Mouse (Mus musculus): Measurements from ENCODE around the gene Smchd1. TPM values are rescaled to one million over a fixed set of nuclear protein-coding genes. Genes with fewer than 3 reads are reported as not detected.

The Smchd1 gene
- polyA plus RNA-seq (2015; fragmentation: Nextera tagmentation; extraction: Ambion mirVana): 37.2 and 39.3 TPM in 2 replicates

- ATAC-seq (ENCODE audit: low read depth): peak; percentile 97
- no peaks in the 10 kb centered on the region for H3K9me3 ChIP-seq (replicated peaks)
- under 1% methylated on average over 92 of the region's 109 CpGs for WGBS (ENCODE audit: insufficient replicate concordance)
- H3K9ac ChIP-seq: peak within 1 kb of the TSS; percentile 96
- H3K27me3 ChIP-seq: no peaks in the 10 kb centered on the region
- no peaks in the 10 kb centered on the region for H3K36me3 ChIP-seq
- H3K4me2 ChIP-seq: peak within 1 kb of the TSS; percentile 84
- peak; percentile 93 for DNase-seq
- peak within 1 kb of the TSS; percentile 96 for H3K27ac ChIP-seq
- H3K4me1 ChIP-seq (replicated peaks): peaks cover 39% of the 10 kb centered on the region
- peak within 1 kb of the TSS; percentile 96 for H3K4me3 ChIP-seq (replicated peaks)
Measured at GRCm38 (mm10) chr17:71474762-71475704, at the start of gene Smchd1. TSS of gene Smchd1 (minus strand) at chr17:71475343.

- Histone ChIP-seq H3K27me3 (no peaks in the 10 kb centered on the region), H3K27ac (peak overlapping the region; percentile 76), H3K4me1 (replicated peaks) (peaks cover 13% of the 10 kb centered on the region), H3K9me3 (replicated peaks) (no peaks in the 10 kb centered on the region), H3K9ac (0 out of 2 replicates have a peak overlapping the region, but pooled peaks have one; percentile 13), H3K36me3 (peaks cover 95% of the 10 kb centered on the region), H3K4me3 (replicated peaks) (no peak overlapping the region), H3K4me2 (0 out of 2 replicates have a peak overlapping the region, but pooled peaks have one; percentile 17)
- 62% methylated on average over 11 of the region's 11 CpGs for WGBS (ENCODE audit: insufficient replicate concordance)
- peak; percentile 41 for DNase-seq
- peak; percentile 94 for ATAC-seq (ENCODE audit: low read depth)
Measured at GRCm38 (mm10) chr17:71510297-71510696, 35.2 kb upstream of the Smchd1 start.

- Histone ChIP-seq H3K4me2 (no peak overlapping the region), H3K9me3 (replicated peaks) (no peaks in the 10 kb centered on the region), H3K4me3 (replicated peaks) (no peak overlapping the region), H3K27ac (no peak overlapping the region), H3K9ac (no peak overlapping the region), H3K36me3 (peaks cover 93% of the 10 kb centered on the region), H3K4me1 (replicated peaks) (peaks cover 13% of the 10 kb centered on the region), H3K27me3 (no peaks in the 10 kb centered on the region)
- 90% methylated on average over 8 of the region's 8 CpGs for WGBS (ENCODE audit: insufficient replicate concordance)
- no peak for DNase-seq
- no peak for ATAC-seq (ENCODE audit: low read depth)
Measured at GRCm38 (mm10) chr17:71506832-71507231, 31.7 kb upstream of the Smchd1 start.

- H3K4me3 ChIP-seq (replicated peaks): no peak overlapping the region
- WGBS (ENCODE audit: insufficient replicate concordance): 80% methylated on average over 4 of the region's 4 CpGs
- H3K9me3 ChIP-seq (replicated peaks): no peaks in the 10 kb centered on the region
- H3K9ac ChIP-seq: no peak overlapping the region
- H3K4me2 ChIP-seq: no peak overlapping the region
- H3K36me3 ChIP-seq: peaks cover 63% of the 10 kb centered on the region
- no peak overlapping the region for H3K27ac ChIP-seq
- H3K4me1 ChIP-seq (replicated peaks): peaks cover 16% of the 10 kb centered on the region
- H3K27me3 ChIP-seq: no peaks in the 10 kb centered on the region
- no peak for ATAC-seq (ENCODE audit: low read depth)
- DNase-seq: no peak
Measured at GRCm38 (mm10) chr17:71495784-71496183, 20.6 kb upstream of the Smchd1 start.

- H3K27ac ChIP-seq: peak overlapping the region; percentile 83
- H3K9me3 ChIP-seq (replicated peaks): no peaks in the 10 kb centered on the region
- peak overlapping the region; percentile 29 for H3K4me2 ChIP-seq
- H3K4me1 ChIP-seq (replicated peaks): peaks cover 42% of the 10 kb centered on the region
- 49% methylated on average over 4 of the region's 4 CpGs for WGBS (ENCODE audit: insufficient replicate concordance)
- 0 out of 2 replicates have a peak overlapping the region, but pooled peaks have one; percentile 26 for H3K9ac ChIP-seq
- ATAC-seq (ENCODE audit: low read depth): no peak
- no peak for DNase-seq
- H3K36me3 ChIP-seq: peaks cover 21% of the 10 kb centered on the region
- no peaks in the 10 kb centered on the region for H3K27me3 ChIP-seq
- 0 out of 2 replicates have a peak overlapping the region, but pooled peaks have one; percentile 12 for H3K4me3 ChIP-seq (replicated peaks)
Measured at GRCm38 (mm10) chr17:71491332-71491686, 16.2 kb upstream of the Smchd1 start.

DNA sequence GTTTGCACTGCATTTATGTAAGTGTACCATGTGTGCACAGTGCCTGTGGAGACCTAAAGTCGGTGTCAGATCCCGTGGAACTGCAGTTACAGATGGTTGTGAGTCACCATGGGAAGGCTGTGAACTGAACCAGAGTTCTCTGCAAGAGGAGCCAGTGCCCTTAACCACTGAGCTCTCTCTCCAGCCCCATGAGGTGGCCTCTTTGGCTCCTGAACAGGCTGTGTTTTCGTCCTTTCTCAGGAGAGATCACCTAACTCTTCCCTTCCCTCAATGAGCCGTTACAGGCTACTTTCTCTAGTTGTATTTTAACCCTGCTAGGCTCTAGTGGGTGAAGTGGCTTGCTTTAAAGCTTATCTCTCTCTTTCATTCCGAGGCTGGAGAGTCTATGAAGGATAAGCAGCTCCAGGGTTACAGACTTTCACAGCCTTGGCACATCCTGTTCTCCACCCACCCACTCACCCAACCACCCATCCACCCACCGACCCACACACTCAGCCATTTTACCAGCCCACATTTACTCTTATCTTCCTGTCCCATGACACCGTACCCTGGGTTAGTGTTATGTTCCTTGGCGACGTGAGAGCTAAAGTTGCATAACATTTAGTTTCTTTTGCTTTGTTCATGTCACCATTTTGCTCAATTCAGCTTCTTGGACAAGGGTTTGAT lies 15.7 kb upstream of the Smchd1 start:
- H3K9ac ChIP-seq: peak overlapping the region; percentile 26; the same call in 1 of the 2 replicates
- H3K36me3 ChIP-seq: peaks cover 15% of the 10 kb centered on the region
- 18% methylated on average over 9 of the region's 9 CpGs for WGBS (ENCODE audit: insufficient replicate concordance)
- peak overlapping the region; percentile 83 for H3K27ac ChIP-seq
- DNase-seq: peak; percentile 26
- no peaks in the 10 kb centered on the region for H3K27me3 ChIP-seq
- ATAC-seq (ENCODE audit: low read depth): peak; percentile 83
- no peaks in the 10 kb centered on the region for H3K9me3 ChIP-seq (replicated peaks)
- H3K4me1 ChIP-seq (replicated peaks): peaks cover 47% of the 10 kb centered on the region
- H3K4me3 ChIP-seq (replicated peaks): 0 out of 2 replicates have a peak overlapping the region, but pooled peaks have one; percentile 12
- H3K4me2 ChIP-seq: peak overlapping the region; percentile 29

DNA sequence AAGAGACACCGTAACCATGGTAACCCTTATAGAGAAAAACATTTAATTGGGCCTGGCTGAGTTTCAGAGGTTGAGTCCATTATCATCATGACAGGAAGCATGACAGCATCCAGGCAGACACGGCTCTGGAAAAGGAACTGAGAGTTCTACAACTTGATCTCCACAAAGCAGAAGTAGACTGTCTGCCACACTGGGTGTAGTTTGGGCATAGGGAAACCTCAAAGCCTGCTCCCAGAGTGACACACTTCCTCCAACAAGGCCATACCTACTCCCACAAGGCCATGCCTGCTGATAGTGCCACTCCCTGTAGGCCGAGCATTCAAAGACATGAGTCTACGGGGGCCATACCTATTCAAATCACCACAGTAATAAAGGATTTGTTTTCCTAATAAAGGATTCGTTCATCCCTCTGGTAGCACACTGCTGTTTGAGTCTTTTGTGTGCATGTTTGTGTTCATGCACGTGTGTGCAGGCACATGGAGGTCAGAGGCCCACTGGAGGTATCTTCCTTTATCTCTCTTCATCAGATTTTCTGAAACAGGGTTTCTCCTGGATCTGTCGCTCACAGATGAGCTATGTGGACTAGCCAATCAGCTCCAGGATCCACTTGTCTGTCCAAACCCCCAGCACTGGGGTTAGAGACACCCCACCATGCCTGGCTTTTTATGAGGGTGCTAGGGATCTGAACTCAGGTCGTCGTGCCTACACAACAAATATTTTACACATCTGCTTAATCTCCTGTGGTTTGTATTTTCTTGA lies 14.7 kb upstream of the Smchd1 start:
- Histone ChIP-seq H3K4me1 (replicated peaks) (peaks cover 54% of the 10 kb centered on the region), H3K36me3 (peaks cover 6% of the 10 kb centered on the region), H3K4me2 (peak overlapping the region; percentile 6; the same call in 1 of the 2 replicates), H3K27me3 (no peaks in the 10 kb centered on the region), H3K27ac (peak overlapping the region; percentile 83), H3K9ac (no peak overlapping the region), H3K9me3 (replicated peaks) (no peaks in the 10 kb centered on the region), H3K4me3 (replicated peaks) (no peak overlapping the region)
- ATAC-seq (ENCODE audit: low read depth): peak; percentile 58
- DNase-seq: peak; percentile 33
- 49% methylated on average over 9 of the region's 9 CpGs for WGBS (ENCODE audit: insufficient replicate concordance)

GRCm38 (mm10) chr17:71486231-71486851 lies 11.2 kb upstream of the Smchd1 start:
- Histone ChIP-seq H3K9ac (peak overlapping the region; percentile 66), H3K9me3 (replicated peaks) (no peaks in the 10 kb centered on the region), H3K27ac (peak overlapping the region; percentile 64), H3K36me3 (no peaks in the 10 kb centered on the region), H3K4me1 (replicated peaks) (peaks cover 44% of the 10 kb centered on the region), H3K4me2 (peak overlapping the region; percentile 67), H3K27me3 (no peaks in the 10 kb centered on the region), H3K4me3 (replicated peaks) (peak overlapping the region; percentile 44)
- DNase-seq (no peak), ATAC-seq (ENCODE audit: low read depth) (no peak)
- 28% methylated on average over 8 of the region's 8 CpGs for WGBS (ENCODE audit: insufficient replicate concordance)

DNA sequence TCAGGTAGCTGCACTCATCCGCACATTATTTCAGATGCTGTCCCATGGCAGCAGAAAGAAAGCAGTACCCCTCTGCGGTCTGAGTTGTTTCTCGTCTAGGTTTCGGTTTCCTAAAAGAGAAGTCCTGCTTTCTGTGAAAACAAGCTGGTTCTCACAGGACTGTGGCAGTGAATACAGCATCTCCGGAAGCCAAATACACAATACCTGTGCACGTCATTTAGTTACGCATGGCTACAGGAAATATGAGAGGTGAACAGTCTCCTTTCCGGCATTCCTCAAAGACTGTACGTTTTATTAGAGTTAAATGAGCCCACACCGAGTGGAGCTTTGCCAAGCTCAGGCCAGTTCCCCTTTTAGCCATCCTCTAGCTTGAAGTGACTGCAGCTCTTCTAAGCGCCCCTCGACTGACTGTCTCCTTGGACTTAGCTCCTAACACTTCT lies 10.7 kb upstream of the Smchd1 start:
- no peaks in the 10 kb centered on the region for H3K9me3 ChIP-seq (replicated peaks)
- H3K27ac ChIP-seq: peak overlapping the region; percentile 54; the same call in 1 of the 2 replicates
- H3K4me2 ChIP-seq: peak overlapping the region; percentile 67
- peaks cover 38% of the 10 kb centered on the region for H3K4me1 ChIP-seq (replicated peaks)
- DNase-seq: no peak
- ATAC-seq (ENCODE audit: low read depth): no peak
- no peaks in the 10 kb centered on the region for H3K36me3 ChIP-seq
- H3K9ac ChIP-seq: peak overlapping the region; percentile 66
- 20% methylated on average over 12 of the region's 12 CpGs for WGBS (ENCODE audit: insufficient replicate concordance)
- H3K4me3 ChIP-seq (replicated peaks): peak overlapping the region; percentile 44
- H3K27me3 ChIP-seq: no peaks in the 10 kb centered on the region

DNA sequence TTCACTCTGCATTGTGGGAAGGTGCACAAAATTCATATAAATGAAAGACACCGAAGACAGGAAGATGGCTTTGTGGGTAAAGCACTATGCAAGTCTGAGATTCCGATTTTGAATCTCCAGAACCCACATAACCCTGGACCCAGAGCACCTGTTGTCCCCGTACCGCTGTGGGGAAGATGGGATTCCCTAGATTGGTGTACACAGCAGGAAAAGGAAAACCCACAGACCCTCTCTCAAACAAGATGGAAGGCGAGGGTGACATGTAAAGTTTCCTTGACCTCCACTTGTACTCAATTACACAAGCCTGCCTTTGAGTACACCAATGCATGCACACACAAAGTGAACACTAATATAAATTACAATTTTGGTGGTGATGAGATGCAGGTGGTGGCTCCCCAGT lies 9.6 kb upstream of the Smchd1 start:
- H3K27ac ChIP-seq: no peak overlapping the region
- ATAC-seq (ENCODE audit: low read depth) (no peak), DNase-seq (no peak)
- H3K4me1 ChIP-seq (replicated peaks): peaks cover 31% of the 10 kb centered on the region
- H3K36me3 ChIP-seq: no peaks in the 10 kb centered on the region
- H3K4me3 ChIP-seq (replicated peaks): no peak overlapping the region
- no peaks in the 10 kb centered on the region for H3K9me3 ChIP-seq (replicated peaks)
- no peak overlapping the region for H3K4me2 ChIP-seq
- WGBS (ENCODE audit: insufficient replicate concordance): 77% methylated on average over 5 of the region's 5 CpGs
- H3K9ac ChIP-seq: no peak overlapping the region
- no peaks in the 10 kb centered on the region for H3K27me3 ChIP-seq

All from liver, embryonic 13.5 days (tissue).